Mouse (Mus musculus): ENCODE measurements at regions not wholly inside any gene's neighbourhood (a gene's known extent, or its start where the extent isn't known, plus 50 kb on each side); places are given as distances from the start of the nearest gene placed in this dataset.

DNA sequence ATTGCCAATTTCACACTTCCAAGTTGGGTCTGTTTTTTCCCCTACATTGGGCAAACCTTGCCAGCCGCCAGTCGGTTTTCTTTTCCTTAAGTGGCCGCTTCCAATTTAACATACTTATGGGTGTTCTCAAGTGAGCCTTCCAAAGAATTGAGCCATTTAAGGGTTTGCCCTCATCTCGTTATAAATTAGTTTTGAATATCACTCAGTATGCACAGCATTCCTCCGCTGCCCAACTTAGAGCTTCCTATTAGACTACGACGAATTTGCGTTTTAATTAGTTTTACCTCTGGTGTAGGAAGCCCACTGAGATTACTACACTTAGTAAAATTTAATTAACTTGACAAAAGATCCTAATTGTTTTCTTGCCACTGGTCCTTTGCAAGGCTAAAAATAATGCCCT is 209.9 kb downstream of the Cdh11 start:
- DNase-seq (ENCODE audit: low spot score in 2 of 2) = no peak

DNA sequence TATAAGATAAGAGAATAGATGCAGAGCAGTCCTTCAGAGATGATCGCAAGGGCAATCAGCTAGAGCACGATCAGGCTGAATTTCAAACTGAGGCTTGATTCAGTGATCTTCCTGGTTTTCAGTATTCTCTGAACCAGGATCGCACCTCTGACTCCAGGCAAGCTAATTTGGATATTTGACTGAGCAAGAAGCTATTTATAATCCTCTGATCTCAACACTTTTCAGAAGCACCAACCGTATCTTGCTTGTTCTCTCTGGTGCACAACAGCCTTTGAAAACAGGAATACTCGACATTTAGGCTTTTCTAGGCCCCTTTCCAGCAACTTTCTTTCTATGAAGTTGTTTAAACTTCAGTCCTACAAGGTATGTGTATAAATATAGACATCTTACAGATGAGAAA is 217.7 kb downstream of the Cdh11 start:
- no peak for DNase-seq (ENCODE audit: low spot score in 2 of 2)

DNA sequence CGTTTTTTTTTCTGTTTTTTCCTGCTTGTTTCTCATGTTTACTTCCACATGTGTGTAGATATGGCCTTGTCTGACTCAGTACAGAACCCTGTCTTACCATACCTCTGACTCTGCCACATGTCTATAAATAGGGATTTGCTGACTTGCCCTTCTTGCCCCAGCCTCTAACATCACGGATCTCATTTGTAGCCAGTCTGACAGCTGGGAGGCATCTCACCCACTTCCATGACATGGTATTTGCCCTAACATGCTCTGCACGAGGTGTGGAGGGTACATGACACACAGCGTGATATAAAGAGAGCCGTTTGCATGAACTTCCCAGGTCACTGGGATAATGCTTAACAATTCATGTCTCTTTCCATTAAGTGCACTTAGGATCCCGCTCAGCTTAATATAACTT is 231.2 kb downstream of the Cdh11 start:
- no peak for DNase-seq (ENCODE audit: low spot score in 2 of 2)

DNA sequence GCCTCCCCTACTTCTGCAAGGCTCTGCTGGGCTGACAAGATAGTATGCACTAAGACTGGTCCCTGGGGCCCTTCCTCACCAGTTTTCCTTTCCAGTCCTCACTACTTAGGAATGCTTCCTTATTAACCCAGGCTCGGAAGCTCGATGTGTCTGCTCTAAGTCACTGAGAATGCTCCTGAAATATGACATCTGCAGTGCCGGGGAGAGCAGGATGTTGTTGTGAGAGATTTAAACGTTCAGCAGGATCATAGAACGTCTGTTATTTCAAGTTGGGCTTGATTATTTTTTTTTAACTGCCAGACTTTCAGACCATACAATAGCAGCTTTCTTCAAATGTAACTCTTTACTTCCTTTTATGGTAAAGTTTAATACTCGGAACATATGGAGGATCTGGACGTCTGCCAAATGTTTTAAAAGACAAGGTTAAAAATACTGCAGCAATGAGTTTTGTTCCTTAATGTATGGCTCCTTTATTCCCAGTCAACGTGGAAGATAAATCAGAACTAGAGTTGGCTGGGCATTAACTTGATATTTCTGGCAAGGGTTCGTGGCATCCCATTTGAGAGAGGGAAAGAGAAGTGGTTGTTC is 232.0 kb downstream of the Cdh11 start:
- DNase-seq (ENCODE audit: low spot score in 2 of 2) = peak in 1 of 2 experiments; percentile 19

DNA sequence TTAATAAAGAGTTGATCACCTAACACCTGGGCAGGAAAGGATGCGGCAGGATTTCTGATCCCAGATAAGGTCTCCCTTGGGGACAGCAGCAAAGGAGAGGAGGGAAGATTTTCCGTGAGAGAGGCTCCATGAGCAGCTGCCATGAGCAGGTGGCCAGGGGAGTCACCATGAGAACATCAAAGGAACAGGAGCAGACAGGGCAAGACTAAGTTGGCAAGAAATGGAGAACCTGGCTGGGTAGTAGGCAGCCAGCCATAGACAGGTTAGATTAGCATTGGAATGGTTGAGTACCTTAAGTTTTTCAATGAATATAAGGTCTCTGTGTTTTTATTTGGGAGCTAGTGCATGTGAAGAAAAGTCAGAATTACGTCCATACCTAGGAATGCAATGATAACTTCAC is 246.6 kb downstream of the Cdh11 start:
- DNase-seq (ENCODE audit: low spot score in 2 of 2) = no peak

DNA sequence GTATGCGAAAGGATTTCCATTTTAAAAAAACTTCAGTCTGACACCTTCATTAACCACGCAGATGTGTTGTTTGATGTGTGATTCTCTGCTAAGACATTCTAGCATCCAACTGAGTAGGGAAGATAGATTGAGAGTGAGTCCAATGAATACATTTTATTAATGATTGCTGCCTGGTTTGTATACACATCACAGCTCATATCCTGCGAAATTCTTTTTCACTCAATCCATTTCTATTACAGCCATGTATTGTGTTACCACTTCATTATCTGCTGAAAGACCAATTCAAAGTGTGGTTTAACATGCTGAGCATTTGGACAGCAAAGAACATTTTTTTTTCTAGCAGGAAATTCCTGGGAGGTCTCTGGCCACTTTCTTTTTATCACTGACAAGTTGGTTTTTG is 247.4 kb downstream of the Cdh11 start:
- no peak for DNase-seq (ENCODE audit: low spot score in 2 of 2)

DNA sequence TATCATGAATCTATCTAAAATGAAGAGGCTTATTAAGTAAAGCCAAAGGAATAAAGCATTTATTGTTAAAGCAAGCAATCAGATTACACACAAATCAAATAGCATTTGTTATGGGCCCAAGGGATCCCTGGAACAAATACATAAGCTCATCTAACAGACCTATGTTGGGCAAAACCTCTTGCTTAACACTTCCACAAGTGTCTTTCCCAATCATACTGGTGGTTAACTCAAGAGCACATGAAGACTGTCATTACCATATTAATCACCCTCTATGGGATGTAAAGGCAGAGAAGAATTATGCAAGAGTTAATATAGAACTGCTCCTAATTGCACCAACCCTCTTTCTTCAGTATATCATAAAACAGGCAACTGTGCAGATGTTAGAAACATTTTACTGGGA is 267.0 kb downstream of the Cdh11 start:
- DNase-seq (ENCODE audit: low spot score in 2 of 2) = no peak

DNA sequence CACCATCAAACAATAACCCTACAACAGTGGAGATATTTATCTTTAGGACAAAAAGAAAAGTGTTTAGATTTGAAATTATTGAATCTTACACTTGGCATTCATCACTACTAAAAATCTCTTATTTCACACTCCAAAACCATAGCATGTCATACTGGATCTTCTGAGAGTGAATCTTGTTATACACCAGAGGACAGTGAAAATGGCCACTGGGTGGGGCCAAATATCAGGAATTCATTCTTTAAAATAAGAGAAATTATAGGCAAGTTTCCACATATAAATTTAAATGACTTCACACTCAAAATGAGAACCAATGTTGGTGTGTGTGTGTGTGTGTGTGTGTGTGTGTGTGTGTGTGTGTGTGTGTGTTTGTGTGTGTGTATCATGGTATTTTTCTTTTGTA is 269.7 kb downstream of the Cdh11 start:
- DNase-seq (ENCODE audit: low spot score in 2 of 2) = no peak

DNA sequence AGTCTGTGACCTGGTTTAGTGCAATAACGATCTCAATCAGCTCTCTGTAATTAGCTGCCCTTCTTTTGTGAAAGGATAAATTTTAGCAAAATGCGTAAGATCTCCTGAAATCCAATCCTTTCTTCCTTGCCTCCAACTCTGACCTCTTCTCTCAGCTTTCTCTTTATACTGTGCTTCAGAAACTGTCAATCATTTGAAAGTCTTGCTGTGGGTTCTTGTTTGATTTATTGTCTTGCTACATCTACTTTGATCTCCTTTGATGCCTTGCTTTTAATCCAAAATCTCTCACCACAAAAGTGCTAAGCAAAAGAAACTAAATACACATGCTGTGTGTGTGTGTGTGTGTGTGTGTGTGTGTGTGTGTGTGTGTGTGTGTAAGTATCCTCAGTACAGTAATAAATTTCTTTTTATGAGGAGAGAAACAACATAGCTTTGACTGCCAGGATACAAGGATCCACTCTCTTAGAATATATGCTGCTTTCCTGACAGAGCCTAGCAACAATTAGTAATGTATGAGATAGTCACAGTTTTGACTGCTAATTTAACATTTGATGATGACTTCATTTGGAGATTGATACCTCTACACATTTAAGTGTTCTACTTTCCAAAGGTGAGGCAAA is 270.5 kb downstream of the Cdh11 start:
- DNase-seq (ENCODE audit: low spot score in 2 of 2) = no peak

DNA sequence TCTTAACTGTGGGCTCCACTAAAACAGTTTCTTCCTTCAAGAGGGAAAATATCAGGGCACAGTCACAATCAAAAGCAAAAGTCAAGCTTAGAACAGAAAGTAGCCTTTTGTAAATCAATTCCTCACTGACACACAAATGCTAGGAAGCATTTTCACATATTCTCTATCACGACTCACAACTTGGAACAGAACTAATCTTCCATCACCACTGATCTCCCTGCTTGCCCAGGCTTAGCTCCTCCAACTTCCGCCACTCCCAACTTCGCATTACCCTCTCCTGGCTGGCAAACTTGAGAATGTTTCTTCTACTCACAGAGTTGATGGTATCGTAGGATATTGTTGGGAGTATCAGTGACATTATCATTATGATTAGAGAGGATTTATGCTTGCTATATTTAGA is 284.7 kb downstream of the Cdh11 start:
- DNase-seq (ENCODE audit: low spot score in 2 of 2) = no peak

DNA sequence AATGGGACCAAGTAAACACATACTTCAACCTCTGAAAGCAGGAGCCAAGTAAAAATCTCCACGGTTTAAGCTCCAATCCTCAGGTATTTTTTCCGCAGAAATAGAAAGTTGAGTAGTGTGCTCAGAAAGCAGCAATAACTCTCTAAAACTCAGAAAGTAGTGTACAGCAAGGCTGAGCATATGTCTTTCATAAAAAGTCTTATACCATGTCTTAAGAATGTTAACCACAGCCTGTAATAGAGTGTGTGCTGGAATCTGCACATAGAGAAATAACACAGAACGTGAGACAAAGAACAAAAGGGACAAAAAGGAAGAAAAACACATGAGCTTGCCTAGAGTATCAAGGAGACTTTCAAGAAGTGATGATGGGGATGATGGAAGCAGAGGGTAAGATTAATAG is 285.2 kb downstream of the Cdh11 start:
- no peak for DNase-seq (ENCODE audit: low spot score in 2 of 2)

DNA sequence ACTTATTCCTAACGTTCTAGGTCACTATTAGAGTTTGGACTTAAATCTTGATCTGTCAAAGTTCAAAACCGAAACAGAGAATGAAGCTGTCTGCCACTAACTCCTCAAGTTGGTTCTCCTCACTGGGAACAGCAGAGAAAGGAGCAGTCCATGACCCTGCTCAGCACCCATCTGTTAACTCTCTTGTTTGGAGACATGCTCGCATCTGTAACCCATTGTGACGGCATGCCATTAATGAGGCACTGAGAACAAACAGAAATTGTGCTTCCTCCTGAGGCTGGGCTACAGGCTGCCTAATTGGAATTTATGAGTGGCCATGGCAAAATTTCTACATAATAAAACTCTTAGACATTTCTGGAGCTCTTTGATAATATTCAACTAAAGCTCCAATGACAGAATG is 286.4 kb downstream of the Cdh11 start:
- DNase-seq (ENCODE audit: low spot score in 2 of 2) = no peak

DNA sequence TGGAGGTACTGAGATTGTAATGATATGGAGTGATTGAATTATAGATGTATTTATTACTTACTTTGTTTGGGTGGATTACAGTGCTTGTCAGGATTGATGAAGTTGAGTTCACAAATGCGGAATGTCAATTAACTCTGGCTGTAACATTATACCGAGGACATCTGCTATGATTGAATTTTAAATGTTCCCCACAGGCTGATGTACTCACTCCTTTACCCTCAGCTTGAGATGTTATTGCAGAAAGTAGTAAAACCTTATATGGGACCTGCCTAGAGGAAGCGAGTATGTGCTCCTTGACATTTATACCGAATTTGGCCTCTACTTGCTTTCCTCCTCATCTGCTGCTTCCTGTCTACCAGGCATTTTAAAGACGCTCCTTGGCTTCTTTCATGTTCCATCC is 288.3 kb downstream of the Cdh11 start:
- no peak for DNase-seq (ENCODE audit: low spot score in 2 of 2)

DNA sequence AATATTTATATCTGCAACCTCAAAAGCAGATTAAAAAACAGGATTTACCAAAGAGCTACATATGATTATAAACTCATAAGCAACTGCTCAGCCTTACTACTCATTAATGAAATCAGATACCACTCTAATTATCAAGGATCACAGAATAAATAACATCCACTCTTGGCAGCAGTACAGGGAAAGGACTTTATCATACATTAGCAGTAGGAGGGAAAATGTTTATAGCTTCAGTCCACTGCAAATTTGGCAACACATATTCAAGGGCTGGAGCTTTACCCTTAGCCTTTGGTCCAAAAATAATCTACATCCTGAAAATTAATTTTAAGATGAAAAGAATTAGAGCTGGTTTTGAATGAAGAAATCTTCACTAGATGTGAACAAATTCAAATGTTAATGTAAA is 288.7 kb downstream of the Cdh11 start:
- no peak for DNase-seq (ENCODE audit: low spot score in 2 of 2)

DNA sequence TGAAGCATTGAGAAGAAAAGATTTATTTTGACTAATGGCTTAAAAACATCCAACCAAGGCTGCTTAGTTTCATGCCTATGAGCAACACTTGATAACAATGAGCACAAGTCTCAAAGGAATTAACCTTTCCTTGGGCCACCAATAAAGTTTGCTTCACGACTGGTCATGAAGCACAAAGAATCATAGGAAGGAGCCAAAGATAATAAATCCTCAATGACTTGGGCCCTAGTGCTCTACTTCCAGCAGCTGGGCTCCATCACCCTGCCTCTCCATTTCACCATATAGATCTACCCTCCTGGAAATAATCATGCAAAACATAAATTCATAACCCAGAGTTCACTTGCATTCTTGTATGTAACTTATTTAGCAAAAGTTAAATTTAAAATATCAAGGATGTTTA is 289.4 kb downstream of the Cdh11 start:
- DNase-seq (ENCODE audit: low spot score in 2 of 2) = no peak

DNA sequence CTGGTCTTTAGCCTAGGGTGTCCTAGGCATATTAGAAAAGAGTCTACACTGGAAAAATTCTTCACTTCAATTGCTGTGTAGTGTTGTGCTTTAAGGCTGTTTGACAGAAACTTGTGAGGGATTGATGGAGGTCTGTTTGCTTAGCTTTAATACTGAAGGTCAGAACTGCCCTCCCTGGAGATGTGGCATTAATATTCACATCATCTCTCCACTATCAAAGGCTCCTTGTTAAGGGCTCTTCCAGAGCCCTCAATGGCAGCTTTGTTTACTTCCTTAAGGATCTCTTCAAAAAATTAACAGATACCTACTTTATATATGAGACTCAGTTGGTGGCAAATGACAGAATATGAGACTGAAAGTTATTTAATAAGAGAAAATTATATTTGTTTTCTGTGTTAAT is 294.4 kb downstream of the Cdh11 start:
- DNase-seq (ENCODE audit: low spot score in 2 of 2) = no peak

DNA sequence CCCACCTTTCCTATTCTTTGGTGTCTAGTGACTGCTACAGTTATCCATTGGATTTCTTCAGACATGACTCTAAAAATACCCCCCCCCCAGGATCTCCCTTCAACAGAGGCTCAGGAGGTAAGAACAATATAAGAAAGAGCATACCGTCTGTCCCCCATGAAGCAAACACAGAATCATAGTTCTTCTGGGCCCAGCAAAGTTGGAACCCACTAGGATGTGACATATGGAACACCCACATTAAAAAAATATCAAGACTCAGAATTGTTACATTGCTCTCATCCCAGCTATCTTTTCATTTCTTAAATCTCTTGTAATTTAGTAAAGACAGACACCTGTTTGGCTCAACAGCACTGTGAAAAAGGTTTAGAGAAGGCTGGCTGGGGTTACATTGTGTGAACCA is 297.2 kb downstream of the Cdh11 start:
- no peak for DNase-seq (ENCODE audit: low spot score in 2 of 2)

DNA sequence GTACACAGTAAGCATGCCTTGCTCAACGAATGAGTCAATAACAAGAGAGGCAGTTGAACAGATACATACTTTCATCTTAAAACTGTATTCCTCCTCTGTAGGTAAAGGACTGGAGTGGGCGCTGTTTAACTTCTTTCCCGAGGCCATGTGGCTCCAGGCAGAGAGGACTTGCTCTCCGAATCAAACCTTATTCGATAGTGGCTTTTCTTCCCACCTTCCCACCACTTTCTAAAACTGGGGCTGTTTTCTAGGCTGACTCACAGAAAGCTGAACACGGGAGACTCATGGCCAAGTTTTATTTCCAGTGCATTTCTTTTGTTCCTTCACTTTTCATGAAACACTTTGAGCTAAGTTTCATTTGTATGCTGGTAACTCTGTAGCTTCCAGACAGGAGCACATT is 297.6 kb downstream of the Cdh11 start:
- peak; percentile 6 to 26 for DNase-seq (ENCODE audit: low spot score in 2 of 2)

DNA sequence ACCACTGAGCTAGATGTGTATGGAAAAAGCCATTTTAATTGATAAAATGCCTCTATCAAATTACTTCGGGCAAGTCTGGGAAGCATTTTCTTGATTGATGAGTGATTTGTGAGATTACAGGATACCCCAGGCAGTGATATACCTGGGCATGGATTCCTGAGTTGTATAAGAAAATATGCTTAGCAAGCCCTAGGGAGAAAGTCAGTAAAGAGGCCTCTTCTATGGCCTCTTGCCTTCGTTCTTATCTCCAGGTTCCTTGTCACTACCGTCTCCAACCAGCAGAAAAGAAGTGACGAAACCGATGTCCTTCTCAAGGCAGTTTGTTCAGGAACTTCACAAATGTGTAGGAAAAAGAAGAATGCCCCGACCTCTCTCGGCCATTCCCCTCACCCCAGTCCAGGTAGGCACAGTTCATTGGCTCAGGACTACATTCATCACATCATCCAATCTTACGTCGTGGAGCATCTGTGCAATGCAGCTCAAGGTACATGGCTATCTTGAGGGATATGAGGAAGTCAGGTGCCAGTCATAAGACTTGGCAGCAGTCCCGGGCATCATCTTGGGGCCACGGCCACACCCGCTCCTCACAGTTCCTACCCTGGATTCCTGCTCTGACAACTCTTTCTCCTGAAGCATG is 310.2 kb downstream of the Cdh11 start:
- DNase-seq (ENCODE audit: low spot score in 2 of 2) = no peak

DNA sequence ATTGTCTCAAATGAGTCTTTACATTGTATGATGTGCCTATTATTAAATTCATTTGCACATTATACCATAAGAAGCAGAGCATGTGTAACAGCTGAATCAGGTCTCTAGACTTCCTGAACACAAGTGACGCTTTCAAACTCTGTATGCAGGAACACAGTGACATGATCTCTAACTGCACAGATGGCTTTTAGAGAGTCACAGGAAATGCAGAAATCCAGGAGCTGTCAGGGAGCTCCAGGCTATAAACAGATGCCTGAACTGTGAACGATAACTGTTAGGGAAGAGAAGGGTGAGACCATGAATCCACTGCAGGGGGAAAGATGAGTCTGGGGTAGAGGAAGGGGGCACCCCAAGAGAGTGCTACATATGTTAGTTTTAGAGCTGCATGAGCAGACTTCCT is 311.2 kb downstream of the Cdh11 start:
- DNase-seq (ENCODE audit: low spot score in 2 of 2) = peak in 1 of 2 experiments; percentile 4

DNA sequence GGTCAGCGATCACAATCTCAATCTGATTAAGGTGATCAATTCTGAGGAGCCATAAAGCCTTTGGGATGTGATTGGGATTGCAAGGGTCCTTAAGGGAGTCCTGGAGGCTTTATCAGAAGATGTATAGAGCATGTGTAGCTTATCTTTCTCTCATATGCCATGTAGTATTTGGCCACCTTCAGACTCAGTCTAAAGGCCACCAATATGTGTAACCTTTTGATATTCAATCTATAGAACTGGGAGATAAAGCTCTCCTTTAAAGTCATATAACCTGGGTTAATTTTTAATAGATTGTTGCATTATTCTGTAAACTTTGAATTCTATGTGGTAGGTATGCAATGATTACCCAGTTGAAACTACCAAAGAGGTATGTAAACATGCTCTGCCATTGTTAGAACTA is 314.1 kb downstream of the Cdh11 start:
- no peak for DNase-seq (ENCODE audit: low spot score in 2 of 2)

DNA sequence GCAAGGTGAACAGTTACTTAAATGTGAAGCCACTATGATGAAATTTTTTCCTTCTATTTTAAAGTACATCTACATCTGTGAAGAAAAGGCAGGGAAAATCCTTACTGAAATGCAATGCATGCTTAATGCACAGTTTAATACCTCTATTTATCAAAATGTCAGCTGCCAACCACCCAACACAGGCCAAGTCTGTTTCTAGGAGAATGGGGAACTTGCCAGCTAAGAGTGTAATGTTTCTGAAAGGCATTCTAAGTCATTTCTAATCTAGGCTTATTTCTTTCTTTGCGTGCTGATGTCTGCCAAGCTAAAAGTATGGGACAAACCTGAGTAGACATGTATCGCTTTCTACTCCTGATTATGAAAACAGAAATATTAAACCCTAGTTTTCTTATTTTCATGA is 322.8 kb downstream of the Cdh11 start:
- no peak for DNase-seq (ENCODE audit: low spot score in 2 of 2)

DNA sequence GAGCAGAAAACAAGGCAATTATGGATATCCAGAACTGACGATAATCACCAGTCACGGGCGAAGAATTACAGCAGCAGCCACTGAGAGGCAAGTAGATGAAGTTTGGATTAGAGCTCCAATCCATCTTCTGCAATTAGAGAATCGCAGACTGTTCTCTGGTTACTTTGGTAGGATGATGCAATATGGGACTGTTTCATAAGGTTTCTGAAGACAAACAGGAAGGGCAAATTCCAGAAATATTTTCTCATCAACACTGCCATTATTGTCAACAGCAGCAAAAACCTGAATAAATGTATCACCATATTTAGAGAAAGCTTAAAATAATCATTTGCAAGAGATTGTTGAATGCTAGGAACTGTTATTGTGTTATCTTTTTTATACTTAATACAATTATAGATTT is 342.4 kb downstream of the Cdh11 start:
- no peak for DNase-seq (ENCODE audit: low spot score in 2 of 2)

DNA sequence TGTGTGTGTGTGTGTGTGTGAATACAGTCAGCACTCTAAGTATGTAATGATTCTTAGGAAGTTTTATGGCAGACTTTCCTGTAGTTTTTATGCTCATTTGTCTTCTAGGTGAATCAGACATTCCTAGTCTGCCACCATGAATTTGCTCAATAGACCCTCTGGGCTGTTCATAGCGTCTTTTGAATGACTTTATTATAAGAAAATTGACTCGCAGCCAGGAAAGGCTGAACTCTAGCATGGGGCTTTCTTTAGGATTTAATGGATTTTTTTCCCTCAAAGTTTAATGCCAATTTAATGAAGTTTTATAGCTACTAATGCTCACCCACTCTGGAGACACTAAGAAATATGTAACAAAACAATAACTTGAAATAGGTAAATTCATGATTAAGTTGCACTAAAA is 363.6 kb downstream of the Cdh11 start:
- DNase-seq (ENCODE audit: low spot score in 2 of 2) = no peak

All from frontal cortex, postnatal 10 days (tissue).